Mouse (Mus musculus): Measurements from ENCODE around the gene Lep. TPM values are rescaled to one million over a fixed set of nuclear protein-coding genes. Genes with fewer than 3 reads are reported as not detected.

Lep gene
- polyA plus RNA-seq, 1 experiment from 2014 or later, result not detected

- Histone ChIP-seq H3K4me2 (replicated peaks) (no peak overlapping the region), H3K9ac (no peak overlapping the region), H3K4me3 (no peak overlapping the region), H3K4me1 (no peaks in the 10 kb centered on the region), H3K27me3 (no peaks in the 10 kb centered on the region), H3K27ac (no peak overlapping the region), H3K36me3 (0 out of 2 replicates have a peak, but pooled peaks cover 12% of the 10 kb centered on the region), H3K9me3 (no peaks in the 10 kb centered on the region)
- 91% methylated on average over 13 of the region's 13 CpGs for WGBS
- no peak for ATAC-seq (ENCODE audit: insufficient number of reproducible peaks, insufficient read depth, low FRiP score, low TSS enrichment)
These were observed 60.0 kb downstream of the Lep start for GRCm38 (mm10) chr6:29119990-29120389.

Small RNA genes within 50 kb of the gene (microRNA-seq; reads per million reads assigned to microRNA genes)
- 1.3 reads per million for gene Mir129-1

Other genes starting within 250 kb of the Lep start
- 0.71 and 0.87 TPM in 2 replicates for gene Lrrc4, start 228.5 kb upstream of the Lep start, polyA plus RNA-seq (2016; fragmentation: Nextera tagmentation; extraction: Ambion mirVana)
- 54.9 and 57.4 TPM in 2 replicates for gene Rbm28, start 104.8 kb downstream of the Lep start, polyA plus RNA-seq (2016; fragmentation: Nextera tagmentation; extraction: Ambion mirVana)
- 1.5 and 1.8 TPM in 2 replicates for gene Prrt4, start 119.4 kb downstream of the Lep start, polyA plus RNA-seq (2016; fragmentation: Nextera tagmentation; extraction: Ambion mirVana)
- gene Impdh1, start 156.1 kb downstream of the Lep start, polyA plus RNA-seq (2016; fragmentation: Nextera tagmentation; extraction: Ambion mirVana), result 34.6 and 38.1 TPM in 2 replicates
- gene Hilpda, start 212.3 kb downstream of the Lep start, polyA plus RNA-seq (2016; fragmentation: Nextera tagmentation; extraction: Ambion mirVana), result 36.6 and 40.4 TPM in 2 replicates
- 0.27 and 0.39 TPM in 2 replicates for gene Fam71f2, start 219.4 kb downstream of the Lep start, polyA plus RNA-seq (2016; fragmentation: Nextera tagmentation; extraction: Ambion mirVana)